Mouse (Mus musculus) thymus, adult 2 months (tissue): Measurements from ENCODE around the gene Morc3.

ENCODE experiments used
- CTCF ChIP-seq: fragments of 200-500 bp; IDR thresholded peaks from 2 replicates; pipeline ENCODE4 v1.5.1; 2012; ENCODE audit warnings: mild to moderate bottlenecking, control low read depth, low read length, moderate library complexity, borderline replicate concordance; ENCODE audit not compliant: control insufficient read depth, poor library complexity, insufficient read depth; ENCODE audit errors: extremely low read depth
- POLR2A ChIP-seq: fragments of 200-500 bp; IDR thresholded peaks from 2 replicates; pipeline ENCODE4 v1.6.1; 2012; ENCODE audit warnings: mild to moderate bottlenecking, low read length, control low read depth, moderate library complexity; ENCODE audit not compliant: control insufficient read depth, poor library complexity, insufficient read depth; ENCODE audit errors: extremely low read depth

DNA sequence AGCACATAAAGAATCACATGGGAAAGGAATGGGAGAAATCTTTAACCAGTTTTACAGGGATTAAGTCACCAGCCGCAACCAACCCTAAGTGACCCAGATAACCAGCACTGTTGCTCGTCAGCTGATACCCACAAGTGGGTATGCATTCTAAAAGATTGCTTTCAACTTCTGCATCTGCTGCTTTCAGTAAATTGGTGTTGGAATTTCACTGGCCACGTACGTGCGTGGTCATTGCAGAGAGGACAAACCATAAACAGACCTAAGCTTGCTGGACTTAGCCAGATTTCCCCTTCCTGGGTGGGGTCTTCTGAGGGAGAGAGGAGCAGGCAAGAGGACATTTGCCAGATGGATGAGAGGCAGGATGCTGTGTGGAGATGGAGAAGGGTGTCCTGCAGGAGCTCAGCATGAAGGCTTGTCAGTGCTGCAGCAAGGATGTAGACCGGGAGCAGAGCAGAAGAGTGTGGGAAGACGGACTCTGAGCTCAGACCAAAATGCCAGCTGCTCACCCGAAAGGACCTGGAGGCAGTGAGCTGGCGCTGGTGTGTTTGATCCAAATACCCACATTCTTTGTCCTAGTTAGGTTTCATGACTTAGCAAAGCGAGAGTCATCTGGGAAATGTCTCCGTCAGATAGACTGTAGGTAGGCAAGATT lies 34.0 kb upstream of the Morc3 start:
- no peak for TF ChIP-seq CTCF
- TF ChIP-seq POLR2A = no peak
